Mouse (Mus musculus): ENCODE measurements around the gene Dcst1. TPM values are rescaled to one million over a fixed set of nuclear protein-coding genes. Genes with fewer than 3 reads are reported as not detected.

Dcst1 gene
- polyA plus RNA-seq, 2 experiments, result 0.11 to 0.18 TPM

DNA sequence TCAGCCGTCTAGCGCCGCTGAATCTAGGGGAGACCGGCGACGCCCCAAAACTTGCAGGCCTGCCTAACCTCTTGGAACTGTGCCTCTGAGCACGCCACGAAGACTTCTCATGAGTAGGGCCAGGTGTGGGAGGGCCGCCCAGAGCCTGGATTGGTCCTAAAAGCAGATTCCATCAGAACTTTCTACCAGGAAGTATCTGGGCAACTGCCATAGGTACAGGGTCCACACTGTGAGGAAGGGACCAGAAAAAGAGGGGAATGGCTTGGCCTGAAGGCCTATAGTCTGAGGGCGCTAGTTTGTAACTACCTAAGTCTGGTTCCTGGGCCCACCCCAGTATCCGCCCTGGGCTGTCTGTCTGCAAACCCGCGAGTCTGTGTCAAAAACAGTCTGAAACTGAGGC lies 33.5 kb downstream of the Dcst1 start:
- ATAC-seq (ENCODE audit: low FRiP score, low read depth) (no peak), DNase-seq (ENCODE audit: low spot score) (no peak)
- Histone ChIP-seq H3K4me2 (replicated peaks; ENCODE audit: low read depth, low read length, severe bottlenecking) (no peak overlapping the region), H3K9me3 (ENCODE audit: control insufficient read depth, low read length) (no peaks in the 10 kb centered on the region), H3K36me3 (ENCODE audit: control insufficient read depth, insufficient read depth, low read length) (peaks cover 28% of the 10 kb centered on the region), H3K27ac (replicated peaks; ENCODE audit: low read depth, low read length) (no peak overlapping the region), H3K9ac (ENCODE audit: low read depth, low read length, severe bottlenecking) (no peak overlapping the region), H3K4me1 (ENCODE audit: control insufficient read depth, insufficient read depth, low read length) (peaks cover 15% of the 10 kb centered on the region), H3K27me3 (ENCODE audit: control insufficient read depth, insufficient read depth, low read length) (no peaks in the 10 kb centered on the region), H3K4me3 (replicated peaks; ENCODE audit: low read length) (no peak overlapping the region)
- WGBS, result 68% methylated on average over 13 of the region's 13 CpGs
- TF ChIP-seq POLR2A (IDR thresholded peaks at IDR 0.05; ENCODE audit: borderline replicate concordance, extremely low read depth, insufficient read depth, insufficient read length), result no peak

DNA sequence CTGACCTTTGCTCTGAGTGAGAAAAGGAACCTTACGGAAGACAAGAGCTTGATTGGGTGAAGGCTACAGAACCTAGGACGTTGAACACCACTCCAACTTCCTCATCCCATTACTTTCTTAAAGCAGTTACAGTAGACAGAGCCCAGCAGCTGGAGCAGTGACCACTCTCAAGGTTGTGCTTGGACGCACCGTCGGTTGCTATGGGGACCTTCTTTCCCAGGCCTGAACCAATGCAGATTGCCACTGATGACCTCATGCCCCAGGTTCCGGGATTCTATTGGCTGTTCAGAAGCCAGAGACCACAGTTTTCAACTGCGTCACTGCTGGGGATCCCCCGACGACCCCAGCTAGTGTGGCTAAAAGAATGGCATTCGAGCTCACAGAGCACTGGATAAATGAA lies 34.1 kb downstream of the Dcst1 start:
- peaks cover 9% of the 10 kb centered on the region; the same call in 1 of the 2 replicates for H3K4me1 ChIP-seq (ENCODE audit: control insufficient read depth, insufficient read depth, low read length)
- no peak overlapping the region for H3K27ac ChIP-seq (replicated peaks; ENCODE audit: low read depth, low read length)
- H3K9ac ChIP-seq (ENCODE audit: low read depth, low read length, severe bottlenecking), result no peak overlapping the region
- DNase-seq (ENCODE audit: low spot score) (peak; percentile 12), ATAC-seq (ENCODE audit: low FRiP score, low read depth) (no peak)
- 28% methylated on average over 10 of the region's 10 CpGs for WGBS
- peaks cover 28% of the 10 kb centered on the region for H3K36me3 ChIP-seq (ENCODE audit: control insufficient read depth, insufficient read depth, low read length)
- no peak overlapping the region for H3K4me3 ChIP-seq (replicated peaks; ENCODE audit: low read length)
- no peaks in the 10 kb centered on the region for H3K9me3 ChIP-seq (ENCODE audit: control insufficient read depth, low read length)
- H3K27me3 ChIP-seq (ENCODE audit: control insufficient read depth, insufficient read depth, low read length), result no peaks in the 10 kb centered on the region
- no peak for TF ChIP-seq POLR2A (IDR thresholded peaks at IDR 0.05; ENCODE audit: borderline replicate concordance, extremely low read depth, insufficient read depth, insufficient read length)
- no peak overlapping the region for H3K4me2 ChIP-seq (replicated peaks; ENCODE audit: low read depth, low read length, severe bottlenecking)

DNA sequence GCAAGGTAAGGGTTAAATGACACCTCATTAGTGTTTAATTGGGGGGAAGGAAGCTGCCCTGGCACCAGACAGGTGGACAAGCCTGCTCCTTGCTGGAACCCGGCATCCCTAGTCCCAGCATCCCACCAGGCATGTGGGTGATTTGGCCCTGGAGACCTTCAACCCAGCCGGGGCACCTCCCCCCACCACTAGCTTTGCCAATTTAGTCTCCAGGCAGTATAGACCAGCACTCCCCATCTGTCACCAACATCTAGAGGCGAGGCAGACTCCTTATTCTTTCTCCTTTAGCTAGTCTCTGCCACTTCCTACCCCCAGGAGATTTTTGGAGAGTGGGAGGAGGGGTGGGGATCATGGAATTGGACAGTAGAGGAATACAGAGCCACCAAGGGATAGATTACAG lies 34.7 kb downstream of the Dcst1 start:
- TF ChIP-seq POLR2A (IDR thresholded peaks at IDR 0.05; ENCODE audit: borderline replicate concordance, extremely low read depth, insufficient read depth, insufficient read length), result no peak
- ATAC-seq (ENCODE audit: low FRiP score, low read depth) (no peak), DNase-seq (ENCODE audit: low spot score) (no peak)
- peaks cover 9% of the 10 kb centered on the region; the same call in 1 of the 2 replicates for H3K4me1 ChIP-seq (ENCODE audit: control insufficient read depth, insufficient read depth, low read length)
- H3K36me3 ChIP-seq (ENCODE audit: control insufficient read depth, insufficient read depth, low read length), result peaks cover 28% of the 10 kb centered on the region
- 35% methylated on average over 3 of the region's 3 CpGs for WGBS
- no peak overlapping the region for H3K9ac ChIP-seq (ENCODE audit: low read depth, low read length, severe bottlenecking)
- no peak overlapping the region for H3K27ac ChIP-seq (replicated peaks; ENCODE audit: low read depth, low read length)
- H3K9me3 ChIP-seq (ENCODE audit: control insufficient read depth, low read length), result no peaks in the 10 kb centered on the region
- H3K4me3 ChIP-seq (replicated peaks; ENCODE audit: low read length), result no peak overlapping the region
- H3K4me2 ChIP-seq (replicated peaks; ENCODE audit: low read depth, low read length, severe bottlenecking), result no peak overlapping the region
- no peaks in the 10 kb centered on the region for H3K27me3 ChIP-seq (ENCODE audit: control insufficient read depth, insufficient read depth, low read length)

DNA sequence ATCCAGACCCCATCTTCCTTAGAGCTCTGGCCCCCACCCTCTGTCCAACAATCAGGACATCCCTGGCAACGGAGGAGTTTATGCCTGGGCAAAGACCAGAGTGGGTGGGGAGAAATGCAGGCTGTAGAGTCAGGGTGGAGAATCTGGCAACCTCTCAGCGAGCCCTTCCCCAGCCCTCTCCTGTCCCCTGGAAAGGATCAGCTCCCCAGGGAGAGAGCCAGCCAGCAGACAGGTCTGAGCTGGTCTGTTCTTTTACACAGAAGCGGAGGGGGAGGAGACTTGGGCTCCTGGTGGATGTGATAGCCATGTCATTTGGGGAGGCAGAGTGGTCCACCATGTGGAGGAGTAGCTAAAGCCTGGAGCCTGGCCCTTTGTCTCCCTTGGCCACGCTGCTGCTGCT lies 36.4 kb downstream of the Dcst1 start:
- no peaks in the 10 kb centered on the region for H3K9me3 ChIP-seq (ENCODE audit: control insufficient read depth, low read length)
- no peak overlapping the region for H3K9ac ChIP-seq (ENCODE audit: low read depth, low read length, severe bottlenecking)
- H3K36me3 ChIP-seq (ENCODE audit: control insufficient read depth, insufficient read depth, low read length), result peaks cover 12% of the 10 kb centered on the region
- no peak for TF ChIP-seq POLR2A (IDR thresholded peaks at IDR 0.05; ENCODE audit: borderline replicate concordance, extremely low read depth, insufficient read depth, insufficient read length)
- DNase-seq (ENCODE audit: low spot score) (peak; percentile 12), ATAC-seq (ENCODE audit: low FRiP score, low read depth) (no peak)
- no peak overlapping the region for H3K27ac ChIP-seq (replicated peaks; ENCODE audit: low read depth, low read length)
- H3K4me2 ChIP-seq (replicated peaks; ENCODE audit: low read depth, low read length, severe bottlenecking), result no peak overlapping the region
- 21% methylated on average over 4 of the region's 4 CpGs for WGBS
- H3K27me3 ChIP-seq (ENCODE audit: control insufficient read depth, insufficient read depth, low read length), result no peaks in the 10 kb centered on the region
- peaks cover 9% of the 10 kb centered on the region; the same call in 1 of the 2 replicates for H3K4me1 ChIP-seq (ENCODE audit: control insufficient read depth, insufficient read depth, low read length)
- H3K4me3 ChIP-seq (replicated peaks; ENCODE audit: low read length), result no peak overlapping the region

DNA sequence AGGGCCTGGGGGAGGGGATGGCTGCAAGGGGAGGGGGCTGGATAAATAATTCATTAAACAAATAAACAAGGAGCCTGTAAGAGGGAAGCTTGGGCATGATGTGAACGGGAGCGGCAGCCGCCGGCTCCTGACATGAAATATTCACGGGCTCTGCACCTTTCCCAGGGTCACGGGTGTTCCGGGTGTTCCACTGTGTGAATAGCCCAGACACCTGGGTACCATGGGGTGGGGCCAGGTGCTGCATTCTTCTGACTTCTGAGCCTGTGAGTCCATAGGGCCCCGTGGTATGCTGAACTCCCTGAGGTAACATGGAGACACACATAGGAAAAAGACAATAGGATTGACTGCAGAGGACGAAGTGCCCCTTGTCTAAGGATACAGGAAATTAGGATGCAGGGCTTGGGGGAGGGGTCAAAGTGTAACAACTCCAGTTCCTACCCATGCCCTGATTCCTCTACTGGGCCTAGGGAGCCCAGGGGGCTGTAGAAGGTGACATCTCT lies 37.6 kb downstream of the Dcst1 start:
- no peak overlapping the region for H3K9ac ChIP-seq (ENCODE audit: low read depth, low read length, severe bottlenecking)
- ATAC-seq (ENCODE audit: low FRiP score, low read depth), result no peak
- no peak for TF ChIP-seq POLR2A (IDR thresholded peaks at IDR 0.05; ENCODE audit: borderline replicate concordance, extremely low read depth, insufficient read depth, insufficient read length)
- peaks cover under 1% of the 10 kb centered on the region; the same call in 1 of the 2 replicates for H3K36me3 ChIP-seq (ENCODE audit: control insufficient read depth, insufficient read depth, low read length)
- no peak overlapping the region for H3K4me3 ChIP-seq (replicated peaks; ENCODE audit: low read length)
- H3K4me1 ChIP-seq (ENCODE audit: control insufficient read depth, insufficient read depth, low read length), result peaks cover 5% of the 10 kb centered on the region
- WGBS, result 25% methylated on average over 9 of the region's 9 CpGs
- no peak overlapping the region for H3K4me2 ChIP-seq (replicated peaks; ENCODE audit: low read depth, low read length, severe bottlenecking)
- DNase-seq (ENCODE audit: low spot score), result no peak
- H3K9me3 ChIP-seq (ENCODE audit: control insufficient read depth, low read length), result no peaks in the 10 kb centered on the region
- H3K27me3 ChIP-seq (ENCODE audit: control insufficient read depth, insufficient read depth, low read length), result no peaks in the 10 kb centered on the region
- no peak overlapping the region for H3K27ac ChIP-seq (replicated peaks; ENCODE audit: low read depth, low read length)

DNA sequence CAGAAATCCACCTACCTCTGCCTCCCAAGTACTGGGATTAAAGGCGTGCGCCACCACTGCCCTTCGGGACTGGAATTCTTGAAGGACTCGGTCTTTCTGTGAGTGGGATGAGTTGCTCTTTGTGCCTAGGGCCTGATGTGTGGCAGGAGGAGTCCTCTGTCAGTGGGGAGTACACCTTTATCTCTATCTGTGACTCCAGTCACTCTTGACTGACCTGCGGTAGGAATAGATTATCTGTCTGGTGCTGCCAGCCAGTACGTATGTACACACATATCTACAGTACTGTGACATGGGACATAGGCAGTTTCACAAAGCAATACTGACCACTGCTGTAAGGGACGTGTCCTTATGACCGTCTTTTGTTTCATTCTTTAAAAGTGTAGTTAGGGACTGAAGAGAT lies 39.2 kb downstream of the Dcst1 start:
- 96% methylated on average over 8 of the region's 8 CpGs for WGBS
- no peaks in the 10 kb centered on the region for H3K36me3 ChIP-seq (ENCODE audit: control insufficient read depth, insufficient read depth, low read length)
- no peak overlapping the region for H3K9ac ChIP-seq (ENCODE audit: low read depth, low read length, severe bottlenecking)
- DNase-seq (ENCODE audit: low spot score), result no peak
- H3K4me3 ChIP-seq (replicated peaks; ENCODE audit: low read length), result no peak overlapping the region
- no peak overlapping the region for H3K27ac ChIP-seq (replicated peaks; ENCODE audit: low read depth, low read length)
- no peak for TF ChIP-seq POLR2A (IDR thresholded peaks at IDR 0.05; ENCODE audit: borderline replicate concordance, extremely low read depth, insufficient read depth, insufficient read length)
- H3K4me1 ChIP-seq (ENCODE audit: control insufficient read depth, insufficient read depth, low read length), result peaks cover 14% of the 10 kb centered on the region
- no peaks in the 10 kb centered on the region for H3K9me3 ChIP-seq (ENCODE audit: control insufficient read depth, low read length)
- no peak overlapping the region for H3K4me2 ChIP-seq (replicated peaks; ENCODE audit: low read depth, low read length, severe bottlenecking)
- ATAC-seq (ENCODE audit: low FRiP score, low read depth), result no peak
- no peaks in the 10 kb centered on the region for H3K27me3 ChIP-seq (ENCODE audit: control insufficient read depth, insufficient read depth, low read length)

All from limb, embryonic 14.5 days (tissue).